Mouse (Mus musculus) stomach, postnatal 0 days (tissue): ENCODE measurements around the gene Gm49630.
"Not testable (repeated sequence)": the region's sequence is repeated elsewhere in the genome, so short reads cannot be mapped to it uniquely, and the experiment has no call there.

Experiments
- CTCF ChIP-seq: IDR thresholded peaks from 2 replicates; pipeline ENCODE4 v1.5.1; 2016; ENCODE audit warnings: antibody characterized with exemption, low read depth, mild to moderate bottlenecking, moderate library complexity
- EP300 ChIP-seq: optimal IDR thresholded peaks from 2 replicates; pipeline ENCODE3; 2016; ENCODE audit warnings: antibody characterized with exemption

- TF ChIP-seq EP300, CTCF: not testable (repeated sequence)
Observed at GRCm38 (mm10) chr17:7385364-7385763, 13.6 kb upstream of the Gm49630 start, which contains the start of gene Unc93a2.
